Mouse (Mus musculus): ENCODE results near the gene Zbtb16.

Gene Zbtb16

GRCm38 (mm10) chr9:48744916-48745315 is 91.1 kb downstream of the Zbtb16 start:
- no peak for DNase-seq (ENCODE audit: low read depth, low spot score)

- no peak for DNase-seq (ENCODE audit: low read depth, low spot score)
Measured at GRCm38 (mm10) chr9:48744451-48744850, 91.6 kb downstream of the Zbtb16 start.

- DNase-seq (ENCODE audit: low read depth, low spot score) = no peak
Measured at GRCm38 (mm10) chr9:48743338-48744285, 92.4 kb downstream of the Zbtb16 start.

GRCm38 (mm10) chr9:48742150-48742549 is 93.9 kb downstream of the Zbtb16 start:
- no peak for DNase-seq (ENCODE audit: low read depth, low spot score)

- no peak for DNase-seq (ENCODE audit: low read depth, low spot score)
Measured at GRCm38 (mm10) chr9:48741433-48742077, 94.5 kb downstream of the Zbtb16 start.

GRCm38 (mm10) chr9:48740732-48741255 is 95.2 kb downstream of the Zbtb16 start:
- no peak for DNase-seq (ENCODE audit: low read depth, low spot score)

GRCm38 (mm10) chr9:48740098-48740505 is 95.9 kb downstream of the Zbtb16 start:
- DNase-seq (ENCODE audit: low read depth, low spot score) = peak; percentile 11

GRCm38 (mm10) chr9:48738795-48739476 is 97.1 kb downstream of the Zbtb16 start:
- DNase-seq (ENCODE audit: low read depth, low spot score) = no peak

GRCm38 (mm10) chr9:48737911-48738310 is 98.1 kb downstream of the Zbtb16 start:
- no peak for DNase-seq (ENCODE audit: low read depth, low spot score)

- no peak for DNase-seq (ENCODE audit: low read depth, low spot score)
Measured at GRCm38 (mm10) chr9:48737210-48737850, 98.7 kb downstream of the Zbtb16 start.

GRCm38 (mm10) chr9:48736361-48737209 is 99.4 kb downstream of the Zbtb16 start:
- DNase-seq (ENCODE audit: low read depth, low spot score) = no peak

- DNase-seq (ENCODE audit: low read depth, low spot score) = no peak
Measured at GRCm38 (mm10) chr9:48735466-48736312, 100.3 kb downstream of the Zbtb16 start.

- no peak for DNase-seq (ENCODE audit: low read depth, low spot score)
Measured at GRCm38 (mm10) chr9:48734725-48735465, 101.1 kb downstream of the Zbtb16 start.

GRCm38 (mm10) chr9:48733817-48734544 is 102.0 kb downstream of the Zbtb16 start:
- no peak for DNase-seq (ENCODE audit: low read depth, low spot score)

- no peak for DNase-seq (ENCODE audit: low read depth, low spot score)
Measured at GRCm38 (mm10) chr9:48733083-48733482, 102.9 kb downstream of the Zbtb16 start.

- no peak for DNase-seq (ENCODE audit: low read depth, low spot score)
Measured at GRCm38 (mm10) chr9:48731651-48732536, 104.1 kb downstream of the Zbtb16 start.

GRCm38 (mm10) chr9:48730446-48730979 is 105.5 kb downstream of the Zbtb16 start:
- no peak for DNase-seq (ENCODE audit: low read depth, low spot score)

Data from A20 (cell line).